Mouse (Mus musculus): ENCODE results near the gene Tesmin.

Tesmin gene

GRCm38 (mm10) chr19:3388629-3389057 is at the start of gene Tesmin:
Gene Tesmin, plus strand, starts transcription at chr19:3388857.
- peak; percentile 93 to 95 for DNase-seq (ENCODE audit: low spot score in 2 of 2)

GRCm38 (mm10) chr19:3339187-3339586 is 49.5 kb upstream of the Tesmin start:
- no peak for DNase-seq (ENCODE audit: low spot score in 2 of 2)

- DNase-seq (ENCODE audit: low spot score in 2 of 2) = no peak
Observed at GRCm38 (mm10) chr19:3341021-3341420, 47.6 kb upstream of the Tesmin start.

GRCm38 (mm10) chr19:3343929-3344328 is 44.7 kb upstream of the Tesmin start:
- DNase-seq (ENCODE audit: low spot score in 2 of 2) = no peak

- DNase-seq (ENCODE audit: low spot score in 2 of 2) = no peak
Observed at GRCm38 (mm10) chr19:3344636-3345544, 43.8 kb upstream of the Tesmin start.

GRCm38 (mm10) chr19:3347784-3348183 is 40.9 kb upstream of the Tesmin start:
- DNase-seq (ENCODE audit: low spot score in 2 of 2) = no peak

- no peak for DNase-seq (ENCODE audit: low spot score in 2 of 2)
Observed at GRCm38 (mm10) chr19:3353415-3354111, 35.1 kb upstream of the Tesmin start.

GRCm38 (mm10) chr19:3355096-3355495 is 33.6 kb upstream of the Tesmin start:
- DNase-seq (ENCODE audit: low spot score in 2 of 2) = peak in 1 of 2 experiments; percentile 39

- no peak for DNase-seq (ENCODE audit: low spot score in 2 of 2)
Observed at GRCm38 (mm10) chr19:3356516-3356915, 32.1 kb upstream of the Tesmin start.

GRCm38 (mm10) chr19:3357620-3358019 is 31.0 kb upstream of the Tesmin start:
- no peak for DNase-seq (ENCODE audit: low spot score in 2 of 2)

- DNase-seq (ENCODE audit: low spot score in 2 of 2) = no peak
Observed at GRCm38 (mm10) chr19:3359841-3360588, 28.6 kb upstream of the Tesmin start.

GRCm38 (mm10) chr19:3363510-3363909 is 25.1 kb upstream of the Tesmin start:
- DNase-seq (ENCODE audit: low spot score in 2 of 2) = no peak

GRCm38 (mm10) chr19:3365089-3365488 is 23.6 kb upstream of the Tesmin start:
- DNase-seq (ENCODE audit: low spot score in 2 of 2) = no peak

- no peak for DNase-seq (ENCODE audit: low spot score in 2 of 2)
Observed at GRCm38 (mm10) chr19:3368276-3368675, 20.4 kb upstream of the Tesmin start.

GRCm38 (mm10) chr19:3373380-3373779 is 15.3 kb upstream of the Tesmin start:
- no peak for DNase-seq (ENCODE audit: low spot score in 2 of 2)

- DNase-seq (ENCODE audit: low spot score in 2 of 2) = no peak
Observed at GRCm38 (mm10) chr19:3374028-3374427, 14.6 kb upstream of the Tesmin start.

GRCm38 (mm10) chr19:3375945-3376495 is 12.6 kb upstream of the Tesmin start:
- DNase-seq (ENCODE audit: low spot score in 2 of 2) = no peak

GRCm38 (mm10) chr19:3376966-3377715 is 11.5 kb upstream of the Tesmin start:
- DNase-seq (ENCODE audit: low spot score in 2 of 2) = peak; percentile 50 to 70

- no peak for DNase-seq (ENCODE audit: low spot score in 2 of 2)
Observed at GRCm38 (mm10) chr19:3378614-3379013, 10.0 kb upstream of the Tesmin start.

GRCm38 (mm10) chr19:3388061-3388460 is 596 bp upstream of the Tesmin start:
- no peak for DNase-seq (ENCODE audit: low spot score in 2 of 2)

GRCm38 (mm10) chr19:3389089-3389488 is 432 bp downstream of the Tesmin start:
- DNase-seq (ENCODE audit: low spot score in 2 of 2) = peak; percentile 91 to 96
